Mouse (Mus musculus) A20 (cell line): ENCODE data around the gene Cln5.

ENCODE experiments used
- DNase-seq: peaks from one replicate; pipeline ENCODE4 v3.0.0-alpha.2; 2011; ENCODE audit warnings: low read depth, low spot score

Gene Cln5

GRCm38 (mm10) chr14:103112606-103113363 is 42.8 kb downstream of the Cln5 start:
- no peak for DNase-seq

- peak; percentile 72 for DNase-seq
Measured at GRCm38 (mm10) chr14:103114994-103115670, 45.1 kb downstream of the Cln5 start.

- no peak for DNase-seq
Measured at GRCm38 (mm10) chr14:103125756-103126155, 55.7 kb downstream of the Cln5 start.
